Mouse (Mus musculus) midbrain, embryonic 10.5 days (tissue): ENCODE data around the gene Rassf3. TPM values are rescaled to one million over a fixed set of nuclear protein-coding genes. Genes with fewer than 3 reads are reported as not detected.

Experiments
- DNase-seq: peaks from one replicate; pipeline ENCODE4 v3.0.0-alpha.2; 2017; ENCODE audit warnings: low spot score
- H3K27ac ChIP-seq: fragments of 300-500 bp; sonication (generic); replicated peaks from 2 replicates; pipeline ENCODE4 v1.5.1; 2016; ENCODE audit warnings: mild to moderate bottlenecking
- H3K27me3 ChIP-seq: fragments of 300-500 bp; sonication (generic); 2 replicates; pipeline ENCODE4 v1.6.1; 2016; ENCODE audit warnings: low read depth, mild to moderate bottlenecking; ENCODE audit not compliant: poor library complexity, severe bottlenecking
- H3K36me3 ChIP-seq: fragments of 300-500 bp; sonication (generic); 2 replicates; pipeline ENCODE4 v1.6.1; 2016; ENCODE audit warnings: mild to moderate bottlenecking, moderate library complexity
- H3K4me1 ChIP-seq: fragments of 300-500 bp; sonication (generic); 2 replicates; pipeline ENCODE4 v1.6.1; 2016
- H3K4me3 ChIP-seq: fragments of 300-500 bp; sonication (generic); 2 replicates; pipeline ENCODE4 v1.5.1; 2016; ENCODE audit warnings: mild to moderate bottlenecking, moderate library complexity
- H3K9me3 ChIP-seq: fragments of 300-500 bp; sonication (generic); replicated peaks from 2 replicates; pipeline ENCODE4 v1.6.1; 2016; ENCODE audit warnings: mild to moderate bottlenecking
- whole genome bisulfite sequencing: fragments of 180-500 bp; shearing (Covaris S2); methylation state at CpG from one replicate; pipeline ENCODE4 v1.1.7; 2016; 5-methylcytosine and 5-hydroxymethylcytosine counted together
- polyA plus RNA-seq: library from polyadenylated mRNA; unstranded; fragments of >200 nt; fragmentation: Nextera tagmentation; extraction: Ambion mirVana; gene quantifications from 2 replicates; pipeline ENCODE4 v1.2.1, GENCODE M21; 2016

Gene Rassf3
- polyA plus RNA-seq, 1 experiment from 2014 or later, result 7.8 TPM

DNA sequence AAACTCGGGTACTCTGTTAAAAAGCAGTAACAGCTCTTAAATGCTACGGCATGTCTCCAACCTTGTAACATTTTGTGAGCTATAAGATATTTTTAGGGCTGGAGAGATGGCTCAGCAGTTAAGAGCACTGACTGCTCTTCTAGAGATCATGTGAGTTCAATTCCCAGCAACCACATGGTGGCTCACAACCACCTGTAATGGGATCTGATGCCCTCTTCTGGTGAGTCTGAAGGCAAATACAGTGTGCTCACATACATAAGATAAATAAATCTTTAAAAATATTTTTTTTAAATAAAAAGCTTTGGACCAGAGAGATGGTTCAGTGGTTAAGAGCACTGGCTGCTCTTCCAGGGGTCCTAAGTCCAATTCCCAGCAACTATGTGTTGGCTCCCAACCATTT is 115.8 kb downstream of the Rassf3 start:
- no peak for DNase-seq
- Histone ChIP-seq H3K4me1 (peaks cover 11% of the 10 kb centered on the region), H3K36me3 (no peaks in the 10 kb centered on the region), H3K4me3 (no peak overlapping the region), H3K27me3 (no peaks in the 10 kb centered on the region), H3K27ac (no peak overlapping the region), H3K9me3 (no peaks in the 10 kb centered on the region)
- 95% methylated on average over 2 of the region's 2 CpGs for WGBS

Other genes starting within 250 kb of the Rassf3 start
- gene Tbc1d30, start 125.1 kb downstream of the Rassf3 start, polyA plus RNA-seq, result 1.1 and 2.2 TPM in 2 replicates
- 35.8 and 36.4 TPM in 2 replicates for gene Gns, start 111.3 kb downstream of the Rassf3 start, polyA plus RNA-seq
- 32.6 and 32.9 TPM in 2 replicates for gene Tbk1, start 110.4 kb upstream of the Rassf3 start, polyA plus RNA-seq
- 50.5 and 54.7 TPM in 2 replicates for gene Xpot, start 150.0 kb upstream of the Rassf3 start, polyA plus RNA-seq
- 0.14 TPM in 1 of 2 replicates, not detected in the other for gene D930020B18Rik, start 165.2 kb upstream of the Rassf3 start, polyA plus RNA-seq